Mouse (Mus musculus): ENCODE results near the gene Slc34a3.
"Not testable (repeated sequence)": the region's sequence is repeated elsewhere in the genome, so short reads cannot be mapped to it uniquely, and the experiment has no call there.

GRCm38 (mm10) chr2:25256443-25257109, 22.4 kb upstream of the Slc34a3 start:
- not testable (repeated sequence) for TF ChIP-seq POLR2A (IDR thresholded peaks at IDR 0.05; ENCODE audit: low read depth, low read length); CTCF (IDR thresholded peaks at IDR 0.05; ENCODE audit: borderline replicate concordance, insufficient read depth, low read length)
